Mouse (Mus musculus): ENCODE results near the gene Khnyn.

The Khnyn gene

DNA sequence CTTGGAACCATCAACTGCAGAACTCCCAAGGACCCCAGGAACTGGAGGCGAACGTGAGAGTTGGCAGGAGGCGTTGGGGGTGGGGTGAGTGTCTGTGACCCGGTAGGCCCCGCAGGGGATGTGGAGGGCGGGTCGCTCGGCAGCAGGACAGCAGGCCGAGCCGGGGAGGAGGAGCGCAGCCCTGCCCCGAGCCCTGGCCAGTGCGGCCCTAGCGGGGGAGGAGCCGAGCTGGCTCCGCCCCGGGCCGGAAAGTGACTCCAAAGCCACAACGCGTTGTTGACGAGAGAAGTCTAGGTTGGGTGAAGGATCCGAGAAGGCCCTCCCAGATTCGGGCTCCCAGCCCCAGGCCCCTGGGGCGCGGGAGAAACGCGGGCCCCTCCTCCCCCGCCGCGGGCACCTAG, at the start of gene Khnyn:
Gene Khnyn, plus strand, starts transcription at position 235 of the 401 bp plus-strand sequence.
- peak; percentile 96 for DNase-seq (ENCODE audit: inconsistent ontology term)

DNA sequence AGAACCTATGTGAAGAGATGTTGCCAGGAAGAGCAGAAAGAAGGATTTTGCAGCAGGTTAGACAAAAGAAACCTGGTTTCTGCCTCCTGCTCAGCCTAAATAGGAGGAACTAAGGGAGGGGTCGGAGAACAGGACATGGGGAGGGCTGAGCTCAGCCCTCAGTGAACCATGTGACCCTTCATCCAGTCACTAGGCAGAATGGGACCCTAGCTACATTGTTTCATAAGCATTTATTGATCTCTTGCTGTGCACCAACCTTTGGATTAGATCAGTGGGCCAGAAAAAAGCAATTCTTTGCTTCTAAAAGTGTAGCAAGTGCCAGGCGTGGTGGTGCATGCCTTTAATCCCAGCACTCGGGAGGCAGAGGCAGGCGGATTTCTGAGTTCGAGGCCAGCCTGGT, 46.4 kb upstream of the Khnyn start:
- no peak for DNase-seq (ENCODE audit: inconsistent ontology term)

DNA sequence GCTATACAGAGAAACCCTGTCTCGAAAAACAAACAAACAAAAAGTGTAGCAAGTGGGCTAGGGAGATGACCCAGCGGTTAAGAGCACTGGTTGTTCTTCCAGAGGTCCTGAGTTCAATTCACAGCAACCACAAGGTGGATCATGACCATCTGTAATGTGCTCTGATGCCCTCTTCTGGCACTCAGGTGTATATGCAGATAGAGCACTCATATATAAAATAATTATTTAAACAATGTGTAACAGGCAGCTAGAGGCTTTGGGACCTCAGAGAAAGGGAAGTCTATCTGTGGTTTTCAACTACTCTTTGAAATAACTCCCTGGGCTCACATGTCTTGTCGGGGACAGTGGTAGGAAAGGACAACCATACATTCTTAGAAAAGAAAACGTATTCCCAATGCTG, 46.0 kb upstream of the Khnyn start:
- DNase-seq (ENCODE audit: inconsistent ontology term) = no peak

DNA sequence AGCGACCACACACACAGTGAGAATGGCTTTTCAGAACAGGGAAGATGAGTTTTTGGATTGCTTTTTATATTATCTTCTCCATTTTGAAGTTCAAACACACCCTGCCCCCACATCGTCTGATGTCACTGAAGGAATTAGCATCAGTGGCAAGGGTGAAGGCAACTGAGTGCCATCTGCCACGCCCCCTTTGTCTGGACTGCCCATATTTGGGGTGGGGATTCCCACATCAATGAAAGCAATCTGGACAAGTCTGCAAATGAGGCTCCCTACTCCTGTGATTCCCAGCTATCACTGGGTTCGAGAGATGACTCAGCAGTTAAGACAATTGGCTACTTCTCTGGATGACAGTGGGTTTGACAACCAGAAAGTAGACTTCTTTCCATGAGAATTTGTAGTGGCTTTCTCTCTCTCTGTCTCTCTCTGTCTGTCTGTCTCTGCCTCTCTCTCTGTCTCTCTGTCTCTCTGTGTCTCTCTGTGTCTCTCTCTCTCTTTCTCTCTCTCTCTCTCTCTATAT, 43.8 kb upstream of the Khnyn start:
- peak; percentile 43 for DNase-seq (ENCODE audit: inconsistent ontology term)

DNA sequence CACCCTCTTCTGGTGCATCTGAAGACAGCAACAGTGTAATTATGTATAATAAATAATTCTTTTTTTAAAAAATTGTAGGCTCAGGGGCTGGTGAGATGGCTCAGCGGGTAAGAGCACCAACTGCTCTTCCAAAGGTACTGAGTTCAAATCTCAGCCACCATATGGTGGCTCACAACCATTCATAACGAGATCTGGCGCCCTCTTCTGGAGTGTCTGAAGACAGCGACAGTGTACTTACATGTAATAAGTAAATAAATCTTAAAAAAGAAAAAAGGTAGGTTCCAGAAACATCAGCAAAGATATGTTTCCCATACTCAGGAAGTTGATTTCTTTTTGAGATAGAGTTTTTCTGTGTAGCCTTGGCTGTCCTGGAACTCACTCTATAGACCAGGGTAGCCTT, 42.0 kb upstream of the Khnyn start:
- DNase-seq (ENCODE audit: inconsistent ontology term) = no peak

DNA sequence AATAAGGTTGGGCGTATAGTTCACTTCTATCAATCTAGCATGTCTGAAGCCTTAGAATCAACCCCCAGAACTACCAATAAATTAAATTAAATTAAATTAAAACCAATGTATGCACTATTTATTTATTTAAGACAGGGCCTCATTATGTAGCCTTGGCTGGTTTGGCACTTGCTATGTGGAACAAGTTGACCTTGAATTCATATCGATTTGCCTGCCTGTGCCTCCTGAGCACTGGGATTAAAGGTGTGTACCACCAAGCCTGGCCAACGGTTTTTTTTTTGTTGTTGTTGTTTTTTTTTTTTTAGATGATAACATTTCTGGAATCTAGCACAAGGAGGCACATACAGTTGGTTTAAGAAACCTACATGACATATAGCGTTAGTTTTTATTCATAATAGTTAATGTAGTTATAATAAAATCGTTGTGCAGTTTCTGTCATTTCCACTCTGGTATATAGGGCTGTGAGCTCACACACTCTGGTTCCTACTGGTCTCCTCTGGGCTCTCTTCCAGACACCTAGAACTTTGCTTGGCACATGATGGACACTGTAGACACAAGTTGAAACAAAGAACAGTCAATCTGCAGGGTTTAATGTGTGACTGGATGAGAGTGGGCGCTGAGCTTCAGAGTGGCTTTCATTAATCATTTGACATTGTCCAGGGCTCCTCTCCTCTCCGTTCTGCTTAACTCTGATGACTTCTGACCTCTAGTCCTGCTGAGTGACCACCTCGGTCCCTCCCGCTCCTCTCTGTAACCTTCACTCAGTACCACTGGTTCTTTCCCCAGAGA, 39.0 kb upstream of the Khnyn start:
- no peak for DNase-seq (ENCODE audit: inconsistent ontology term)

DNA sequence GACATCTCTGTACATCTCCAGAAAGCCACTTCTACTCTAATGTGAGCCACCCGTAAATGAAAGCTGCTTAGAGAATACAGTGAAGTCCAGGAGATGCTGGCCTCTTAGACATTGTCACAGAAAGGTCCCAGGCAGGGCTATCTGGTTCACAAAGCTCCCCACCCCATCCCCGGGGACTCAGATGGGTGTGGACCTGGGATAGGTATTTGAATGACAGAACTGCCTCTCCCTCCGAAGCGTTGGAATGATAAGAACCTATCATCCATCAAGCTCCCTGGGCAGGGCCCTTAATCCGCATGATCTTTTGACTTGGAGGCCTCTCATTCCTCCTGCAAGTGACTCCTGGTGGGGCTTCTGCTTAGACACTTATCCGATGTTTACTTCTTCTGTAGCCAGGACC, 33.9 kb upstream of the Khnyn start:
- DNase-seq (ENCODE audit: inconsistent ontology term) = no peak

DNA sequence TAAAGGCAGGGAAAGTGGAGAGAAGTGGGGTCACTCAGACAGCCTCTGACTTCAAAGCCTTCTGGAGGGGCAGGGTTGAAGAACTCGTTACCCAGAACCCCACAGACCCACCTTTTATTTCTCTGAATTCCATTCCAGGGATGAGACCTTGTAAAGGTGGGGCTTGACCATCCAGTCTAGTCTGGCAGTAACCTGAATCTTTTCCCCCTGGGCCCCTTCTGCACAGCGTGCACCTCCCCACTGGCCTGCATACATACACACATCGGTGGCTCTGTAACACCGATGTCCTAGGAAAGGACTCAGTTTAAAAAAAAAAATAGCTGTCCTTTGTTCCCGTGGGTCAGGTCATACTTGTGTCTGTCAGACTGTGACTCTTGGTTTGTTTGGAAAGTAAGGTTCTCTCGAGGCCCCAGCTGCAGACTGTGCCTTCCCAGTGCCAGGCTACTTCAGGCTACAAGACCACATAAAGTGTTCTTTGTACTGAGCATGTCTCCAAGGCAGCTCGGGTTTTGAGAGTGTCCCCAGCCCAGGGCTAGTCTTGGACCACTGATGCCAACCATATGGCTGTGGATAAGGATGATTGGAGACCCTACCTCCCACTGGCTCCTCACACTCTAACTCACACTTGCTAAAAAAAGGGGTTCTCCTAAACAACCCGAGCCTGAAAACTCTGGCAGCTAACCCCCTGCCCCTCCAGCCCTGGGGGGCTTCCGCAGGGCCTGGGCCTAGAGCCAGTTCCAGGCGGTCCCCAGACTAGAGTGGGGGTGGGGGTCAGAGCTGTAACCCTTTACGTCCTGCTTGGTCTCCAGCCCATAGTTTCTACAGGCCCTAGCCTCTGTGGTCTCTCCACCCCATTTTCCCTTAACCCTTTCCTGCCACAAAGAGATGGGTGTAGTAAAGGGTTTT, 31.8 kb upstream of the Khnyn start:
- peak; percentile 12 for DNase-seq (ENCODE audit: inconsistent ontology term)

DNA sequence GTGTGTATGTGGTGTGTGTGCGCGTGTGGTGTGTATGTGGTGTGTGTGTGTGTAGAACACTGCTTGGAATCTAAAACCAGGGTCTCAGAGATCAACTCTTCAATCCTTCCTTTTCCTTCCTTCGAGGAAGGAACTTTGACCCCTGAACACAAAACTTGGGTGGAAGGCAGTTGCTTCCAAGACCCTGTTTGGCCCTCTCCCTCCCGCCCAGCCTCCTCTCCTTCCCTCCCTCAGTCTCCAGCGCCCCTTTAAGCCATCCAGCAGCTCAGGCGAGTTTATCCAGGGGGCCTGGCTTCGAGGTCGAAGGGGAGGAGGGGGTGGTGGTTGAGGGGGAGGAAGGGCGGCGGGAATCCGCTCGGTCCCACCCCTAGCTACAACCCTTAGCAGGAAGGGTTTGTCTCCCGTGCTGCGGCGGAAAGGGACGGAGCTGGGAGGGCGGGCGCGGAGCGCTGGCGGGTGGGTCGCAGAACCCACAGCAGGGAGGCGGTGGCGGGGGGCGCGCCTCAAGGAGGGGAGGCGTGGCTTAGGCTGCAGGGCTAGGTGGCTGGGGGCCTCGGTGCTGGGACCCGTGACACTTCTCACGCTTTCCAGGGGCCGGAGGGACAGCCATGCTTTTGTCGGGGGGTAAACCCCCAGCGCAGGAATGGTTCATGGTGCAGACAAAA, 31.0 kb upstream of the Khnyn start, which contains the start of gene Nynrin:
Gene Nynrin, plus strand, starts transcription at position 390 of the 665 bp plus-strand sequence.
- DNase-seq (ENCODE audit: inconsistent ontology term) = peak; percentile 63

DNA sequence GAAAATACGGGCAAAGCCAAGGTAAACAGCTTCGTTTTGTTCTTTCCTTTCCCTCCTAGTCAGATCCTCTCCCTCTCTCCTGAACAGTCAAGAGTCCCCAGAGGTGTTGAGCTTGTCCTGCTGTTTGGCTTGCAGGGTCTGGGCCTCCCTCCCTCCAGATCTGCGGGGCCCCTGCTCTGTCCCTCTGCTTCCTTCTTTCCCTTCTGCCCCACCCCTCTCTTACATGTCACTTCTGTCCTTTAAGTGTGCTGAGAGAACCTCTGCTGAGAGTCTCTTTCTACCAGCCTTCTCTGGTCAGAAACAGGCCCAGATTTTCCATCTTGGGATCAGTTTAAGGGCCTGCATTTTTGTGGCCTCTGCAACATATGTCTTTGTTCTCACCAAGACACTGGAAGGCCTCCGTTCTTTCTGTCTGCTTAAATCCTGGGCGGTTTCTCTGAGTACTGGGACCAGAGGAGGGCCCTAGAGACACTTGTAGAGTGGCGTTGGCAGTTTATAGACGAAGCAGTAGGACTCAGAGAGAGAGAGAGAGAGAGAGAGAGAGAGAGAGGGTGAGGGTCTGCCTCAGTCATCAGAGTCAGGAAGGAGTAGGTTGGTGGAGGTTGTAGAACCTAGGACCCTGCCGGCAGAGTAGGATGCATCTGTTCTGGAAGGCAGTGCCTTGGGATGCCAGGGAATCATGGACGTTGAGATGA, 30.2 kb upstream of the Khnyn start:
- DNase-seq (ENCODE audit: inconsistent ontology term) = peak; percentile 41

DNA sequence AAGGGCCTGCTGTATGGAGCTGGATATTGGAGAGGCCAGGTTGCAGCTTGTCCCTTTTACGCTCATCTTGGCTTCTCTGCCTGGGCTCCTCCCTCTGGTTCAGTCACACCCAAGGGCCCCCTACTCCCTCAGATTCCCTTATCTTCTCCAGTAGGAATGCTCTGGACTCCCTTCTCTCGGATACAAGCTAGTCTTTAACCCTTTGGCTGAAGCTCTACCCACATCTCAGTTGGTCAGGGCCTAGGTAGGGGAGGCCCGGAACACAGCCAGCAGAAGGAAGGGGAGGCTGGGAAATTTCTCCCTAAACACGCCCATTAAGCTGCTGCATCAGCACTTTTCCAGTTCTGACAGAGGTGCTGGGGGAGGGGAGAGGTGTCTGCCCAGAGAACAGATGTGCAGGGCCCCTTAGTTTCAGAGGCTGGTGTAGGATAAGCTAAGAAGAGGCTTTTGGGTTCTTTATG, 29.6 kb upstream of the Khnyn start:
- DNase-seq (ENCODE audit: inconsistent ontology term) = peak; percentile 52

DNA sequence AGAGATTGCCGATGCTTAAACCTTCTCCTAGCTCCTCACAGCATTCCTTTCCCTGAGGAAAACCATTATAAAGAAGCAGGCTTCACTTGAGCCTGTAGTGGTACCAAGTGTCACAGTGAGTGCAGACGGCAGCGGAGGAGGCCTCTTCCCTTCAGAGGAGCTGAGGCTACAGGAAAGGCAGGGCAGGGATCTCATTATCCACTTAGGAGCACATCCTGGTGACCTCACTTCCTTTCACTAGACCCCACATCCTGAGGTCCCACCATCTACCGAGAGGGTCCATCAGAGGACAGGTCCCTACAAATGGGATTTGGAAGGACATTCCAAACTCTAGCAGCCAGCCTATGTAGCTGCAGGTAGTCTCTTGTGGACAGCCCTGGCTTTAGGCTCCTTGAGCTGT, 27.2 kb upstream of the Khnyn start:
- no peak for DNase-seq (ENCODE audit: inconsistent ontology term)

DNA sequence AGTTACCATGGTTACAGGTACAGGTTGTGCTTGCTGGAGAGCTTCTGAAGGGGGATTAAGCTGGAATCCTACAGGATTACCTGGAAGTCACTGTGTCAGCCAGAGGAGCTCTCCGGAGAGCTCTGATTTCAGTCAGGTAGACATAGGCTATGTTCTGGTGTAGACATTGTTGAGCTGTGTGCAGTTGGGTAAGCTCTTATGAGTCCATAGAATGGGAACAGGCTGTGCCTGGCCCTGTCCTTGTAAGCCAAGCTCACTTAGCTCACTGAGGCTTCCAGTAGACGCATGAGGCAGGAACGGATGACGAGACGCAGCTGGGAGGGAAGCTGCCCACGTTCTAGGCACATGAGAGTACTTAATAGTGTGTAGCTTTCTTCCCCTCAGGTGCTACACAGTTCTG, 22.6 kb upstream of the Khnyn start:
- DNase-seq (ENCODE audit: inconsistent ontology term) = no peak

DNA sequence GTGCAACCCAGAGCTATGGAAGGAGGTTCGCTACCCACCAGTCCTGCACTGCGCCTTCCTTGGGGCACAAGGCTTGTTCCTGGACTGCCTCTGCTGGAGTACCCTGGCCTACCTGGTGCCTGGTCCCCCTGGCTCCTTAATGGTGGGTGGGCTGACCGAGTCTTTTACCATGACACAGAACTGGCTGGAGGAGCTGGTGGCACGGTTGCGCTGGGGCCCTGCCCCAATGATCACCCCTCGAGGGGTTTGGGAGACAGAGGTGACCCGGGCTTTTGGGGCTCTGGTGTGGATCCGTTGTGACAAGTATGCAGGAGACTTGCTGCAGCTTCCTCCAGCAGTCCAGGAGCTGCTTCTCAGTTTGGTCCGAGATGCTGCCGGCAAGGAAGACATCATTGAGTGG, 21.8 kb upstream of the Khnyn start:
- no peak for DNase-seq (ENCODE audit: inconsistent ontology term)

DNA sequence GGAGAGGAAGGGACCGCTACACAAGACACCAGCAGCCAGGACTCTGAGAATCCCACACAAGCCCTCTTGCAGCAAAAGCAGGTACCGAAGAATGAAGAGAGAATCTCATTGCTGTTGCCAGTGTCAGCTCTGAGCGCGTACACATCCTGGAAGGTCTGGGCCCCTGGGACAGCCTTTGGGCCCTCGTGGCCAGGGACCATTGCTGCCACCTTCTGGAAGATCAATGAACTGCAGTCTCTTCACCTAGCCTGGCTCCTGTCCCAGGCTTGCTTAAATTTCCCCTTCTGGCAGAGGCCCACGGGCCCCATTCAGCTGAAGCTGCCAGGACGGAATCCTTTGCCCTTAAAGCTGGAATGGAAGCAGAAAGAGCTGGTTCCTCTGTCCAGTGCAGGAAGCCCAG, 21.0 kb upstream of the Khnyn start:
- peak; percentile 53 for DNase-seq (ENCODE audit: inconsistent ontology term)

DNA sequence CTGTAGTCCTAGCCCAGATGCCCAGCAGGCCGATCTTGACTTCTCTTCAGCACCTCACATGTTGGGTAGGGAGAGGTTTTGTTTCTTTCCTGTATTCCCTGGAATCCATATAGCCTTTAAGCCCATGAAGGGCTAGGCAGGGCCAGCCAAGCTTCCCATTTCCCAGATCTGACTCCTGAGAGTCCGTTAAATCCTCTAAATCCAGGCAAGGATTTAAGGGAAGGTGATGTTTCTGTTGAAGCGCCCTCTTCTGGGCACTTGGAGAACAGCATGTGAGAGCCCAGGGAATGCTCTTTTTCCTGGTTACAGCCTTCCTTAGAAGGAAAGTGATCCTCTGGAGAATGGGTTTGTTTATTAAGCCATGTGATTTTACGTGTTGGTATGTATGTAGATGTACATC, 17.8 kb upstream of the Khnyn start:
- DNase-seq (ENCODE audit: inconsistent ontology term) = no peak

DNA sequence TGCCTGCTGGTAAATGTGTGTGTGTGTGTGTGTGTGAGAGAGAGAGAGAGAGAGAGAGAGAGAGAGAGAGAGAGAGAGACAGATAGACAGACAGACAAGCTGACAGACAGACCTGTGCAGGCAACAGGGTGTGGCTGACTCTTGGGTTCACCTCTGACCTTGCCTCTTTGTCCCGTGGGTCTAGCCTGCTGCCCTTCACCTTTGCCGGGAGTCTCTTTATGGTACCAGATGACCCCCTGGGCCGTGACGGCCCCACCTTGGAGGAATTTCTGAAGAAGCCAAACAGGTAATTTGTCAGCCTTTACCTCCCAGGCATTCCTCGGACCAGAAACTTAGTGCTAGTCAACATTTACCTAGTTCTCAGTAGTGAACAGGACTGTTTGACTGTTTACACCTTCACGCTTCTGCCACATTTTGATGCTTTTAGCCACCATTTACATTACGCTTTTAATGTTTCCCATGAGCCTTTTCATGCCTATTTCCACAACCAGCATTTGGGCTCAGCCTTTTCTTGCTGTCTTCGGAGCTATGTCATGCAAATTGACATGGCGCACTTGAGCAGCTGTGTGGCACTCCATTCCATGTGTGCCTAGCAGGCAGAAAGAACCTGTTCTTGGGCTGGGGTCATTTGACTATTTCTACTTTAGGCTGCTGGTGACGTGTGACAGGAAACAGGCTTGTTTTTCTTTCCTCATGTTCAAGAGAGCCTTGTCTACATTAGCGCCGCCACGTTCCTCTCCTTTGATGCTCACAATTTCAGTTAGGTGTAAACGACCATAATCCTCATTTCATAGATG, 16.3 kb upstream of the Khnyn start:
- no peak for DNase-seq (ENCODE audit: inconsistent ontology term)

DNA sequence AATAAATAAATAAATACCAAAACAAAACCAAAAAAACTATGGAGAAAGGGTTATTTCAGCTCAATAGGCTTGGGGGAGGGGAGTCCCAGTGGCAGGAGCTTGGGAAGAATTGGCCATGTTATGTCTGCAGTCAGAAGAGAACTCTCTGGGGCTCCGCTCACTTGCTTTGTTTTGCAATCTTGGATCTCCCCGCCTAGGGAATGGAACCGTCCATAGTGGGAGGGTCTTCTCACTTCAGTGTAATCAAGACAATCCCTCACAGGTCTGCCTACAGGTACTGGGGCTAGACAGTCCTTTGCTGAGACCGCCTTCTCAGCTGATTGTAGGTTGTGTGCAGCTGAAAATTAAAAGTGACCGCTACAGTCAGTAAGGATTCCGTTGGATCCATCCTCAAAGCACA, 15.2 kb upstream of the Khnyn start:
- DNase-seq (ENCODE audit: inconsistent ontology term) = no peak

DNA sequence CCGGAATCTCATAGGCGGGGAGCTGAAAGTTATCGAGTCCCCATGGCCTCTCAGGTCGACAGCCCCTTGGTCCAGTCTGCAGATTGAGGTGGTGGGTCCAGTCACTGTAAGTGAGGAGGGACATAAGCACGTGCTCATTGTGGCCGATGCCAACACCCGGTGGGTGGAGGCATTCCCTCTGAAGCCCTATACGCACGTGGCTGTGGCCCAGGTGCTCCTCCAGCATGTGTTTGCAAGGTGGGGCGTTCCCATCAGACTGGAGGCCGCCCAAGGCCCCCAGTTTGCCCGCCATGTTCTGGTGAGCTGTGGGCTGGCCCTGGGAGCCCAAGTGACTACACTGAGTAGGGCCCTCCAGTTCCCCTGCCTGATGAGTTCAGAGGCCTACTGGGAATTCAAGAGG, 12.7 kb upstream of the Khnyn start:
- no peak for DNase-seq (ENCODE audit: inconsistent ontology term)

DNA sequence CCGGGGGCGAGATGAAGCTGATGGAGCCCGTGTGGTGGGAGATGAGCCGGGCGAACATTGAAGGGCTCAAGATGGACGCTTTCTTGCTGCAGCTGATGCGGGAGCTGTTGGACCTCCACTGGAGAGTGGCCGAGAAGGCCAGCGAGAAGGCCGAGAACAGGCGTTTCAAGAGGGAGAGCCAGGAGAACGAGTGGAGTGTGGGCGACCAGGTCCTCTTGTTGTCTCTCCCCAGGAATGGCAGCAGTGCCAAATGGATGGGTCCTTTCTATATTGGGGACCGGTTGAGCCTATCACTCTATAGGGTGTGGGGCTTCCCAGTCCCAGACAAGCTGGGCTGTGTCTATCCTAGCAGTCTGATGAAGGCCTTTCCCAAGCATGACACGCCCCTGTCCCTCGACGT, 12.2 kb upstream of the Khnyn start:
- no peak for DNase-seq (ENCODE audit: inconsistent ontology term)

All from Muller cell, postnatal 12 days (primary cell).